Mouse (Mus musculus): ENCODE results near the gene Tha1.

- no peak for TF ChIP-seq POLR2A (IDR thresholded peaks at IDR 0.05; ENCODE audit: extremely low read depth, insufficient read depth, low read length)
- no peak for TF ChIP-seq CTCF (IDR thresholded peaks at IDR 0.05; ENCODE audit: extremely low read depth, insufficient read depth, low read length)
These were observed 18.9 kb upstream of the Tha1 start for GRCm38 (mm10) chr11:117892199-117892598.
